Mouse (Mus musculus): ENCODE results near the gene Cdk5rap2. TPM values are rescaled to one million over a fixed set of nuclear protein-coding genes. Genes with fewer than 3 reads are reported as not detected.

Gene Cdk5rap2
- polyA plus RNA-seq, 1 experiment from 2014 or later: 12.4 TPM

GRCm38 (mm10) chr4:70265248-70265647 is 145.0 kb downstream of the Cdk5rap2 start:
- Histone ChIP-seq H3K9ac (ENCODE audit: low read depth, low read length) (no peak overlapping the region), H3K27me3 (replicated peaks; ENCODE audit: control insufficient read depth, insufficient read depth, low read length) (no peaks in the 10 kb centered on the region), H3K4me2 (no peak overlapping the region), H3K36me3 (ENCODE audit: control insufficient read depth, insufficient read depth, low read length) (peaks cover 10% of the 10 kb centered on the region; the same call in 1 of the 2 replicates), H3K4me1 (replicated peaks; ENCODE audit: control insufficient read depth, insufficient read depth, low read length) (peaks cover 14% of the 10 kb centered on the region), H3K9me3 (ENCODE audit: control insufficient read depth, low read length) (no peaks in the 10 kb centered on the region), H3K4me3 (ENCODE audit: low read depth, low read length) (no peak overlapping the region), H3K27ac (ENCODE audit: low read depth, low read length) (no peak overlapping the region)
- 64% methylated on average over 6 of the region's 6 CpGs for WGBS
- 0 out of 2 replicates have a peak, but pooled peaks have one; percentile 2 for ATAC-seq (replicated peaks; ENCODE audit: low FRiP score)
- peak; percentile 36 for DNase-seq (ENCODE audit: low spot score)

GRCm38 (mm10) chr4:70262850-70263249 is 147.4 kb downstream of the Cdk5rap2 start:
- ATAC-seq (replicated peaks; ENCODE audit: low FRiP score): no peak
- Histone ChIP-seq H3K4me3 (ENCODE audit: low read depth, low read length) (no peak overlapping the region), H3K36me3 (ENCODE audit: control insufficient read depth, insufficient read depth, low read length) (peaks cover 10% of the 10 kb centered on the region; the same call in 1 of the 2 replicates), H3K9ac (ENCODE audit: low read depth, low read length) (no peak overlapping the region), H3K4me2 (no peak overlapping the region), H3K9me3 (ENCODE audit: control insufficient read depth, low read length) (no peaks in the 10 kb centered on the region), H3K27ac (ENCODE audit: low read depth, low read length) (no peak overlapping the region), H3K4me1 (replicated peaks; ENCODE audit: control insufficient read depth, insufficient read depth, low read length) (peaks cover 14% of the 10 kb centered on the region), H3K27me3 (replicated peaks; ENCODE audit: control insufficient read depth, insufficient read depth, low read length) (no peaks in the 10 kb centered on the region)
- WGBS: 70% methylated on average over 5 of the region's 5 CpGs
- DNase-seq (ENCODE audit: low spot score): no peak

- Histone ChIP-seq H3K27me3 (replicated peaks; ENCODE audit: control insufficient read depth, insufficient read depth, low read length) (no peaks in the 10 kb centered on the region), H3K4me3 (ENCODE audit: low read depth, low read length) (no peak overlapping the region), H3K27ac (ENCODE audit: low read depth, low read length) (no peak overlapping the region), H3K4me1 (replicated peaks; ENCODE audit: control insufficient read depth, insufficient read depth, low read length) (peaks cover 14% of the 10 kb centered on the region), H3K9ac (ENCODE audit: low read depth, low read length) (no peak overlapping the region), H3K9me3 (ENCODE audit: control insufficient read depth, low read length) (no peaks in the 10 kb centered on the region), H3K36me3 (ENCODE audit: control insufficient read depth, insufficient read depth, low read length) (peaks cover 8% of the 10 kb centered on the region; the same call in 1 of the 2 replicates), H3K4me2 (peak overlapping the region; percentile 30)
- 57% methylated on average over 5 of the region's 5 CpGs for WGBS
- ATAC-seq (replicated peaks; ENCODE audit: low FRiP score): peak; percentile 88
- DNase-seq (ENCODE audit: low spot score): no peak
These were observed 148.9 kb downstream of the Cdk5rap2 start for GRCm38 (mm10) chr4:70261315-70261714.

- no peak overlapping the region for H3K27ac ChIP-seq (ENCODE audit: low read depth, low read length)
- peaks cover 14% of the 10 kb centered on the region for H3K4me1 ChIP-seq (replicated peaks; ENCODE audit: control insufficient read depth, insufficient read depth, low read length)
- no peak overlapping the region for H3K4me2 ChIP-seq
- WGBS: 81% methylated on average over 11 of the region's 11 CpGs
- H3K36me3 ChIP-seq (ENCODE audit: control insufficient read depth, insufficient read depth, low read length): peaks cover 6% of the 10 kb centered on the region; the same call in 1 of the 2 replicates
- H3K4me3 ChIP-seq (ENCODE audit: low read depth, low read length): no peak overlapping the region
- no peak overlapping the region for H3K9ac ChIP-seq (ENCODE audit: low read depth, low read length)
- H3K9me3 ChIP-seq (ENCODE audit: control insufficient read depth, low read length): no peaks in the 10 kb centered on the region
- no peaks in the 10 kb centered on the region for H3K27me3 ChIP-seq (replicated peaks; ENCODE audit: control insufficient read depth, insufficient read depth, low read length)
- ATAC-seq (replicated peaks; ENCODE audit: low FRiP score) (no peak), DNase-seq (ENCODE audit: low spot score) (no peak)
These were observed 149.8 kb downstream of the Cdk5rap2 start for GRCm38 (mm10) chr4:70260419-70260807.

GRCm38 (mm10) chr4:70259726-70260418 is 150.4 kb downstream of the Cdk5rap2 start:
- Histone ChIP-seq H3K4me2 (no peak overlapping the region), H3K27ac (ENCODE audit: low read depth, low read length) (no peak overlapping the region), H3K9me3 (ENCODE audit: control insufficient read depth, low read length) (no peaks in the 10 kb centered on the region), H3K4me1 (replicated peaks; ENCODE audit: control insufficient read depth, insufficient read depth, low read length) (peaks cover 14% of the 10 kb centered on the region), H3K27me3 (replicated peaks; ENCODE audit: control insufficient read depth, insufficient read depth, low read length) (no peaks in the 10 kb centered on the region), H3K36me3 (ENCODE audit: control insufficient read depth, insufficient read depth, low read length) (peaks cover 4% of the 10 kb centered on the region; the same call in 1 of the 2 replicates), H3K9ac (ENCODE audit: low read depth, low read length) (no peak overlapping the region), H3K4me3 (ENCODE audit: low read depth, low read length) (no peak overlapping the region)
- ATAC-seq (replicated peaks; ENCODE audit: low FRiP score) (no peak), DNase-seq (ENCODE audit: low spot score) (no peak)
- 77% methylated on average over 3 of the region's 3 CpGs for WGBS

- no peaks in the 10 kb centered on the region for H3K27me3 ChIP-seq (replicated peaks; ENCODE audit: control insufficient read depth, insufficient read depth, low read length)
- H3K4me3 ChIP-seq (ENCODE audit: low read depth, low read length): no peak overlapping the region
- no peak overlapping the region for H3K4me2 ChIP-seq
- H3K9me3 ChIP-seq (ENCODE audit: control insufficient read depth, low read length): no peaks in the 10 kb centered on the region
- DNase-seq (ENCODE audit: low spot score) (no peak), ATAC-seq (replicated peaks; ENCODE audit: low FRiP score) (no peak)
- peaks cover 3% of the 10 kb centered on the region; the same call in 1 of the 2 replicates for H3K36me3 ChIP-seq (ENCODE audit: control insufficient read depth, insufficient read depth, low read length)
- H3K9ac ChIP-seq (ENCODE audit: low read depth, low read length): no peak overlapping the region
- H3K4me1 ChIP-seq (replicated peaks; ENCODE audit: control insufficient read depth, insufficient read depth, low read length): peaks cover 14% of the 10 kb centered on the region
- H3K27ac ChIP-seq (ENCODE audit: low read depth, low read length): no peak overlapping the region
- 84% methylated on average over 9 of the region's 9 CpGs for WGBS
These were observed 151.4 kb downstream of the Cdk5rap2 start for GRCm38 (mm10) chr4:70258826-70259225.

GRCm38 (mm10) chr4:70258205-70258604 is 152.0 kb downstream of the Cdk5rap2 start:
- H3K9ac ChIP-seq (ENCODE audit: low read depth, low read length): no peak overlapping the region
- no peaks in the 10 kb centered on the region for H3K27me3 ChIP-seq (replicated peaks; ENCODE audit: control insufficient read depth, insufficient read depth, low read length)
- H3K4me2 ChIP-seq: no peak overlapping the region
- no peak overlapping the region for H3K4me3 ChIP-seq (ENCODE audit: low read depth, low read length)
- no peak overlapping the region for H3K27ac ChIP-seq (ENCODE audit: low read depth, low read length)
- peaks cover 14% of the 10 kb centered on the region for H3K4me1 ChIP-seq (replicated peaks; ENCODE audit: control insufficient read depth, insufficient read depth, low read length)
- ATAC-seq (replicated peaks; ENCODE audit: low FRiP score): no peak
- WGBS: 89% methylated on average over 6 of the region's 6 CpGs
- DNase-seq (ENCODE audit: low spot score): no peak
- H3K9me3 ChIP-seq (ENCODE audit: control insufficient read depth, low read length): no peaks in the 10 kb centered on the region
- H3K36me3 ChIP-seq (ENCODE audit: control insufficient read depth, insufficient read depth, low read length): peaks cover under 1% of the 10 kb centered on the region; the same call in 1 of the 2 replicates

GRCm38 (mm10) chr4:70251782-70252181 is 158.5 kb downstream of the Cdk5rap2 start:
- no peak overlapping the region for H3K4me2 ChIP-seq
- no peak overlapping the region for H3K27ac ChIP-seq (ENCODE audit: low read depth, low read length)
- H3K27me3 ChIP-seq (replicated peaks; ENCODE audit: control insufficient read depth, insufficient read depth, low read length): no peaks in the 10 kb centered on the region
- H3K4me3 ChIP-seq (ENCODE audit: low read depth, low read length): no peak overlapping the region
- ATAC-seq (replicated peaks; ENCODE audit: low FRiP score): no peak
- no peaks in the 10 kb centered on the region for H3K9me3 ChIP-seq (ENCODE audit: control insufficient read depth, low read length)
- no peak for DNase-seq (ENCODE audit: low spot score)
- peaks cover 5% of the 10 kb centered on the region; the same call in 1 of the 2 replicates for H3K36me3 ChIP-seq (ENCODE audit: control insufficient read depth, insufficient read depth, low read length)
- H3K9ac ChIP-seq (ENCODE audit: low read depth, low read length): no peak overlapping the region
- 88% methylated on average over 5 of the region's 5 CpGs for WGBS
- no peaks in the 10 kb centered on the region for H3K4me1 ChIP-seq (replicated peaks; ENCODE audit: control insufficient read depth, insufficient read depth, low read length)

GRCm38 (mm10) chr4:70245706-70246105 is 164.5 kb downstream of the Cdk5rap2 start:
- Histone ChIP-seq H3K27ac (ENCODE audit: low read depth, low read length) (no peak overlapping the region), H3K27me3 (replicated peaks; ENCODE audit: control insufficient read depth, insufficient read depth, low read length) (no peaks in the 10 kb centered on the region), H3K4me2 (no peak overlapping the region), H3K36me3 (ENCODE audit: control insufficient read depth, insufficient read depth, low read length) (peaks cover 5% of the 10 kb centered on the region; the same call in 1 of the 2 replicates), H3K9me3 (ENCODE audit: control insufficient read depth, low read length) (no peaks in the 10 kb centered on the region), H3K4me1 (replicated peaks; ENCODE audit: control insufficient read depth, insufficient read depth, low read length) (no peaks in the 10 kb centered on the region), H3K9ac (ENCODE audit: low read depth, low read length) (no peak overlapping the region), H3K4me3 (ENCODE audit: low read depth, low read length) (no peak overlapping the region)
- ATAC-seq (replicated peaks; ENCODE audit: low FRiP score) (no peak), DNase-seq (ENCODE audit: low spot score) (no peak)
- WGBS: 84% methylated on average over 6 of the region's 6 CpGs
